38 mouse cellular contexts compared by ENCODE assay signal in genomic region chr7:132025591-132025990, GRCm38 (mm10). TPM values are rescaled to one million over a fixed set of nuclear protein-coding genes. Genes with fewer than 3 reads are reported as not detected.
"Had no signal": no experiment of that assay in that cellular context is flagged by ENCODE, and none has a peak within 500 bp of the region (broad histone marks: within the 10 kb centered on the region; RNA-seq: fewer than 3 reads in every experiment).

No protein-coding gene starts in this region.

- H3K27me3 ChIP-seq: limb, embryonic 13.5 days; limb, embryonic 15.5 days; liver, embryonic 12.5 days; liver, embryonic 13.5 days; liver, embryonic 15.5 days; lung, embryonic 15.5 days; megakaryocyte, embryonic 14.5 days; midbrain, embryonic 15.5 days; neural tube, embryonic 12.5 days had no signal

- H3K36me3 ChIP-seq: limb, embryonic 10.5 days; limb, embryonic 12.5 days; limb, embryonic 13.5 days; limb, embryonic 15.5 days; liver, embryonic 12.5 days; liver, embryonic 13.5 days; liver, embryonic 15.5 days; lung, embryonic 15.5 days; midbrain, embryonic 12.5 days; midbrain, embryonic 15.5 days; neural tube, embryonic 12.5 days had no signal

- H3K9ac ChIP-seq: limb, embryonic 12.5 days; limb, embryonic 13.5 days; limb, embryonic 15.5 days; liver, embryonic 12.5 days; liver, embryonic 13.5 days; liver, embryonic 14.5 days; liver, embryonic 15.5 days; liver, postnatal 0 days; lung, embryonic 14.5 days; lung, embryonic 15.5 days; midbrain, embryonic 12.5 days; midbrain, embryonic 15.5 days; neural tube, embryonic 12.5 days had no signal

- DNase-seq: layer of hippocampus, postnatal 36 days; liver; liver, embryonic 13.5 days; liver, postnatal 0 days; lung, adult 18-20 months; lung, adult 2 months; lung, embryonic 14.5 days; lung, postnatal 10 days; lung, postnatal 14 days; lung, postnatal 36 days; lung, postnatal 4 days; midbrain, embryonic 14.5 days had no signal

- H3K27ac ChIP-seq: left cerebral cortex, adult 2 months; limb, embryonic 10.5 days; limb, embryonic 12.5 days; limb, embryonic 13.5 days; limb, embryonic 15.5 days; liver, embryonic 12.5 days; liver, embryonic 13.5 days; liver, embryonic 14.5 days; liver, embryonic 15.5 days; lung, embryonic 15.5 days; macrophage; midbrain, embryonic 12.5 days; midbrain, embryonic 15.5 days; neural tube, embryonic 12.5 days had no signal

- H3K4me3 ChIP-seq: left cerebral cortex, adult 2 months; limb, embryonic 10.5 days; limb, embryonic 12.5 days; limb, embryonic 13.5 days; limb, embryonic 15.5 days; liver, embryonic 12.5 days; liver, embryonic 13.5 days; liver, embryonic 15.5 days; lung, embryonic 15.5 days; megakaryocyte, embryonic 14.5 days; midbrain, embryonic 12.5 days; midbrain, embryonic 15.5 days; myocyte; neural tube, embryonic 12.5 days had no signal

- ATAC-seq: liver, embryonic 12.5 days; liver, postnatal 0 days; lung, postnatal 0 days; midbrain, embryonic 15.5 days; midbrain, embryonic 16.5 days had no signal

- H3K4me2 ChIP-seq: limb, embryonic 12.5 days; limb, embryonic 13.5 days; limb, embryonic 15.5 days; liver, embryonic 11.5 days; liver, embryonic 12.5 days; liver, embryonic 13.5 days; liver, embryonic 15.5 days; lung, embryonic 14.5 days; lung, embryonic 15.5 days; midbrain, embryonic 12.5 days; midbrain, embryonic 15.5 days; neural tube, embryonic 12.5 days had no signal

- H3K9me3 ChIP-seq: limb, embryonic 10.5 days; limb, embryonic 13.5 days; limb, embryonic 15.5 days; liver, embryonic 12.5 days; liver, embryonic 13.5 days; liver, embryonic 15.5 days; lung, embryonic 15.5 days; megakaryocyte, embryonic 14.5 days; midbrain, embryonic 12.5 days; midbrain, embryonic 15.5 days; neural tube, embryonic 12.5 days had no signal

- H3K4me1 ChIP-seq: liver, embryonic 12.5 days; liver, embryonic 13.5 days; liver, embryonic 15.5 days; lung, embryonic 15.5 days; megakaryocyte, embryonic 14.5 days; midbrain, embryonic 12.5 days; midbrain, embryonic 15.5 days; neural tube, embryonic 12.5 days had no signal

RNA-seq across cellular contexts. Expression of gene Gpr26, which starts 59.3 kb away (rescaled TPM):
- total RNA-seq: liver, adult 2 months; megakaryocyte progenitor cell, adult 5-6 weeks; megakaryocyte, adult 5-6 weeks; megakaryocyte-erythroid progenitor cell, adult 5-6 weeks; monocyte, adult 5-6 weeks had no signal
- polyA plus RNA-seq: limb, embryonic 10.5 days; limb, embryonic 11.5 days; limb, embryonic 12.5 days; limb, embryonic 13.5 days; limb, embryonic 15.5 days; liver, adult 2 months; liver, embryonic 11.5 days; liver, embryonic 12.5 days; liver, embryonic 13.5 days; liver, embryonic 14.5 days; liver, embryonic 15.5 days; liver, embryonic 16.5 days; liver, postnatal 0 days; lung, adult 2 months; lung, embryonic 14.5 days; lung, embryonic 15.5 days; lung, embryonic 16.5 days; lung, postnatal 0 days; macrophage; myocyte had no signal
